12 mouse cellular contexts compared by ENCODE assay signal in the genomic region with DNA sequence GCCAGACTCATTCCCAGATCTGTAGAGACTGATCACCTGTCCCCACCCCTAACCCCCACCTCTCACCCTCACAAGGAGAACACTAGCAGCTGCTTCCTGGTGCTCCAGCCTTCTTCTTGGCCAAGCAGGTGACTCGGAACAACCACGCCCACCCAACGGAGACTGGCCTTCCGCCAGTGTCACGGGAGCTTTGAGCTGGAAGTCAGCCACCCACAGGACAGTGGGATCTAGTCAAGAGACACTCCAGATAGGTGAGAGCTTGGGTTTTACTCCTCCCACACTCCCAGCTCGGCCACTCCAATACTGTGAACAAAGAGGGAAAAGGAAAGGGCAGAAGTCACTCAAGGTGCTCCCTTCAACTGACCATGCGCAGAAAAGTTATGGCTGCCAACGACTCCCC. TPM values are rescaled to one million over a fixed set of nuclear protein-coding genes. Genes with fewer than 3 reads are reported as not detected.
DNase-seq lines count a peak whose midpoint lies in the region; ATAC-seq and TF ChIP-seq lines count a peak whose summit lies in the region.
"Had no signal": no experiment of that assay in that cellular context is flagged by ENCODE, and none has a peak within 500 bp of the region (broad histone marks: within the 10 kb centered on the region; RNA-seq: fewer than 3 reads in every experiment).

No protein-coding gene starts in this region.

- peak; percentile 35; the same call in 1 of the 2 replicates for TF ChIP-seq EP300 in ES-Bruce4 (IDR thresholded peaks at IDR 0.05; ENCODE audit: insufficient read depth, low read depth, low read length)
- TF ChIP-seq EP300 in lung, postnatal 0 days (IDR thresholded peaks at IDR 0.05), result peak; percentile 52; the same call in 1 of the 2 replicates

- no peaks in the 10 kb centered on the region for H3K27me3 ChIP-seq in heart, embryonic 11.5 days (ENCODE audit: control insufficient read depth, insufficient read depth, low read length)
- H3K27me3 ChIP-seq in ES-Bruce4 (ENCODE audit: control insufficient read depth, insufficient read depth, low read length, poor library complexity, severe bottlenecking), result no peaks in the 10 kb centered on the region
- no peaks in the 10 kb centered on the region for H3K27me3 ChIP-seq in kidney, adult 2 months (replicated peaks; ENCODE audit: control insufficient read depth, insufficient read depth, low read length)
- no peaks in the 10 kb centered on the region for H3K27me3 ChIP-seq in lung, postnatal 0 days (replicated peaks; ENCODE audit: insufficient read depth, low read length)
- H3K27me3 ChIP-seq: embryonic facial prominence, embryonic 12.5 days; liver, embryonic 13.5 days had no signal

- WGBS in heart, embryonic 11.5 days (ENCODE audit: insufficient replicate concordance), result 76% methylated on average over 8 of the region's 8 CpGs
- WGBS in kidney, adult 2 months, result 29% methylated on average over 8 of the region's 8 CpGs
- 37% methylated on average over 8 of the region's 8 CpGs for WGBS in lung, postnatal 0 days

- TF ChIP-seq CTCF in ES-Bruce4 (IDR thresholded peaks at IDR 0.05; ENCODE audit: low read depth, low read length), result no peak
- TF ChIP-seq CTCF in kidney, adult 2 months (conservative IDR thresholded peaks at IDR 0.05; ENCODE audit: insufficient read depth, insufficient read length, low read depth, low read length), result no peak
- no peak for TF ChIP-seq CTCF in lung, postnatal 0 days (IDR thresholded peaks at IDR 0.05)

- no peak for TF ChIP-seq POLR2A in ES-Bruce4 (IDR thresholded peaks at IDR 0.05; ENCODE audit: insufficient read depth, low read length)
- no peak for TF ChIP-seq POLR2A in kidney, adult 2 months (IDR thresholded peaks at IDR 0.05; ENCODE audit: low read depth, low read length)

- no peak overlapping the region for H3K4me2 ChIP-seq in heart, embryonic 11.5 days
- no peak overlapping the region for H3K4me2 ChIP-seq in lung, postnatal 0 days (replicated peaks; ENCODE audit: low read depth, low read length)
- H3K4me2 ChIP-seq: embryonic facial prominence, embryonic 12.5 days; liver, embryonic 13.5 days had no signal

- H3K9ac ChIP-seq in heart, embryonic 11.5 days (ENCODE audit: low read depth, low read length), result no peak overlapping the region
- H3K9ac ChIP-seq in ES-Bruce4 (ENCODE audit: low read depth, poor library complexity, severe bottlenecking), result no peak overlapping the region
- H3K9ac ChIP-seq in lung, postnatal 0 days (replicated peaks; ENCODE audit: low read depth), result no peak overlapping the region
- H3K9ac ChIP-seq: embryonic facial prominence, embryonic 12.5 days; liver, embryonic 13.5 days had no signal

- ATAC-seq in heart, embryonic 11.5 days (replicated peaks; ENCODE audit: insufficient number of reproducible peaks, low FRiP score, low TSS enrichment), result no peak
- ATAC-seq in lung, postnatal 0 days, result peak; percentile 77
- ATAC-seq: forebrain, embryonic 16.5 days had no signal

- peaks cover 38% of the 10 kb centered on the region for H3K4me1 ChIP-seq in heart, embryonic 11.5 days (ENCODE audit: control insufficient read depth, insufficient read depth, low read length)
- H3K4me1 ChIP-seq in ES-Bruce4 (ENCODE audit: control insufficient read depth, insufficient read depth, low read length), result peaks cover 7% of the 10 kb centered on the region
- peaks cover 36% of the 10 kb centered on the region for H3K4me1 ChIP-seq in kidney, adult 2 months (ENCODE audit: control insufficient read depth, insufficient read depth, low read length)
- H3K4me1 ChIP-seq in lung, postnatal 0 days (ENCODE audit: insufficient read depth, low read depth, low read length), result peaks cover 47% of the 10 kb centered on the region

- H3K27ac ChIP-seq in heart, embryonic 11.5 days (ENCODE audit: low read depth, low read length), result no peak overlapping the region
- H3K27ac ChIP-seq in ES-Bruce4 (ENCODE audit: insufficient read depth, low read length), result no peak overlapping the region
- peak overlapping the region; percentile 29; the same call in 1 of the 2 replicates for H3K27ac ChIP-seq in kidney, adult 2 months (ENCODE audit: insufficient read depth, low read depth, low read length)
- peak overlapping the region; percentile 83 for H3K27ac ChIP-seq in lung, postnatal 0 days (ENCODE audit: low read length)
- H3K27ac ChIP-seq: embryonic facial prominence, embryonic 12.5 days; liver, embryonic 13.5 days had no signal

- H3K9me3 ChIP-seq in heart, embryonic 11.5 days (replicated peaks; ENCODE audit: control insufficient read depth, low read length), result no peaks in the 10 kb centered on the region
- no peaks in the 10 kb centered on the region; the same call in 1 of the 2 replicates for H3K9me3 ChIP-seq in ES-Bruce4 (replicated peaks; ENCODE audit: control insufficient read depth, insufficient read depth, low read length, poor library complexity, severe bottlenecking)
- H3K9me3 ChIP-seq in lung, postnatal 0 days (ENCODE audit: low read length), result no peaks in the 10 kb centered on the region
- H3K9me3 ChIP-seq: embryonic facial prominence, embryonic 12.5 days had no signal

- no peak overlapping the region for H3K4me3 ChIP-seq in heart, embryonic 11.5 days (ENCODE audit: low read depth, low read length)
- no peak overlapping the region for H3K4me3 ChIP-seq in ES-Bruce4 (ENCODE audit: low read depth, low read length)
- H3K4me3 ChIP-seq in kidney, adult 2 months (ENCODE audit: insufficient read depth, low read depth, low read length), result no peak overlapping the region
- no peak overlapping the region for H3K4me3 ChIP-seq in lung, postnatal 0 days (ENCODE audit: low read depth, low read length)
- H3K4me3 ChIP-seq: embryonic facial prominence, embryonic 12.5 days; liver, embryonic 13.5 days had no signal

- H3K36me3 ChIP-seq in heart, embryonic 11.5 days (ENCODE audit: control insufficient read depth, insufficient read depth, low read length), result peaks cover 7% of the 10 kb centered on the region; the same call in 1 of the 2 replicates
- peaks cover 3% of the 10 kb centered on the region; the same call in 1 of the 2 replicates for H3K36me3 ChIP-seq in ES-Bruce4 (ENCODE audit: control insufficient read depth, insufficient read depth, low read length, poor library complexity, severe bottlenecking)
- H3K36me3 ChIP-seq in kidney, adult 2 months (ENCODE audit: control insufficient read depth, insufficient read depth, low read length), result no peaks in the 10 kb centered on the region
- no peaks in the 10 kb centered on the region for H3K36me3 ChIP-seq in lung, postnatal 0 days (ENCODE audit: insufficient read depth, low read length)

- peak; percentile 97 for DNase-seq in heart, adult 11 months
- peak; percentile 93 for DNase-seq in kidney, adult 2 months
- DNase-seq in lung, postnatal 0 days (ENCODE audit: low spot score), result peak; percentile 84
- no peak for DNase-seq in frontal cortex, adult 2 months (ENCODE audit: extremely low spot score in 1 of 2, low spot score in 1 of 2)
- no peak for DNase-seq in gastrocnemius, adult 18-20 months (ENCODE audit: low spot score)
- DNase-seq in cerebellum, postnatal 25 days, result no peak
- DNase-seq: liver, embryonic 13.5 days had no signal

RNA-seq across cellular contexts. Expression of a gene that starts 12.5 kb away (rescaled TPM):
- polyA plus RNA-seq in heart, embryonic 11.5 days (2014; fragmentation: Nextera tagmentation; extraction: Ambion mirVana), result 18.4 and 19.3 TPM in 2 replicates
- 29.4 and 32.4 TPM in 2 replicates for polyA plus RNA-seq in ES-Bruce4 (2011; ENCODE audit: insufficient read depth, insufficient read length, low read depth, missing spikeins)
- polyA plus RNA-seq in kidney, adult 2 months (2012; rRNA removed), result 18.0 and 18.2 TPM in 2 replicates
- polyA plus RNA-seq in lung, postnatal 0 days (2015; fragmentation: Nextera tagmentation; extraction: Ambion mirVana), result 92.8 and 116 TPM in 2 replicates
- 27.6 and 27.9 TPM in 2 replicates for polyA plus RNA-seq in frontal cortex, adult 2 months (2012; rRNA removed)
- total RNA-seq in gastrocnemius, adult 18-20 months (2021), result 1 to 10 TPM; 4.5 to 7.4 TPM

RNA-seq across cellular contexts. Expression of a gene that starts 29.4 kb away (rescaled TPM):
- polyA plus RNA-seq in heart, embryonic 11.5 days (2014; fragmentation: Nextera tagmentation; extraction: Ambion mirVana), result 0.23 and 0.30 TPM in 2 replicates
- polyA plus RNA-seq in ES-Bruce4 (2011; ENCODE audit: insufficient read depth, insufficient read length, low read depth, missing spikeins), result 18.0 and 18.1 TPM in 2 replicates
- 8.9 and 9.0 TPM in 2 replicates for polyA plus RNA-seq in kidney, adult 2 months (2012; rRNA removed)
- polyA plus RNA-seq in lung, postnatal 0 days (2015; fragmentation: Nextera tagmentation; extraction: Ambion mirVana), result 0.17 and 0.25 TPM in 2 replicates
- polyA plus RNA-seq in frontal cortex, adult 2 months (2012; rRNA removed), result 0.22 TPM in 1 of 2 replicates, not detected in the other
- total RNA-seq in gastrocnemius, adult 18-20 months (2021), result not detected
- total RNA-seq: heart, postnatal 10 days had no signal
- polyA plus RNA-seq: liver, embryonic 13.5 days had no signal

RNA-seq across cellular contexts. Expression of a gene that starts 55.0 kb away (rescaled TPM):
- 18.1 and 18.7 TPM in 2 replicates for polyA plus RNA-seq in heart, embryonic 11.5 days (2014; fragmentation: Nextera tagmentation; extraction: Ambion mirVana)
- polyA plus RNA-seq in ES-Bruce4 (2011; ENCODE audit: insufficient read depth, insufficient read length, low read depth, missing spikeins), result 24.3 and 29.0 TPM in 2 replicates
- 7.6 and 7.8 TPM in 2 replicates for polyA plus RNA-seq in kidney, adult 2 months (2012; rRNA removed)
- 10.3 and 11.9 TPM in 2 replicates for polyA plus RNA-seq in lung, postnatal 0 days (2015; fragmentation: Nextera tagmentation; extraction: Ambion mirVana)
- polyA plus RNA-seq in frontal cortex, adult 2 months (2012; rRNA removed), result 12.9 and 16.4 TPM in 2 replicates
- total RNA-seq in gastrocnemius, adult 18-20 months (2021), result 1 to 10 TPM; 3.2 to 6.6 TPM

RNA-seq across cellular contexts. Expression of a gene that starts 55.3 kb away (rescaled TPM):
- 53.1 and 54.7 TPM in 2 replicates for polyA plus RNA-seq in heart, embryonic 11.5 days (2014; fragmentation: Nextera tagmentation; extraction: Ambion mirVana)
- 22.8 and 23.4 TPM in 2 replicates for polyA plus RNA-seq in ES-Bruce4 (2011; ENCODE audit: insufficient read depth, insufficient read length, low read depth, missing spikeins)
- 24.6 and 25.8 TPM in 2 replicates for polyA plus RNA-seq in kidney, adult 2 months (2012; rRNA removed)
- polyA plus RNA-seq in lung, postnatal 0 days (2015; fragmentation: Nextera tagmentation; extraction: Ambion mirVana), result 41.3 and 44.1 TPM in 2 replicates
- polyA plus RNA-seq in frontal cortex, adult 2 months (2012; rRNA removed), result 27.9 and 28.8 TPM in 2 replicates
- total RNA-seq in gastrocnemius, adult 18-20 months (2021), result 10 to 100 TPM; 32.7 to 34.4 TPM

Comparison
In these comparisons a context has a peak if more than half of its experiments do, and no peak if none do; other contexts are left out.
1. DNase-seq: peak in heart, adult 11 months (single experiment), kidney, adult 2 months (single experiment) and lung, postnatal 0 days (single experiment); none in frontal cortex, adult 2 months (0 of 2), gastrocnemius, adult 18-20 months (single experiment) and cerebellum, postnatal 25 days (0 of 2).
2. H3K27ac ChIP-seq: peak in kidney, adult 2 months (single experiment) and lung, postnatal 0 days (single experiment); none in heart, embryonic 11.5 days (single experiment) and ES-Bruce4 (single experiment).